Mouse (Mus musculus) forebrain, embryonic 11.5 days (tissue): ENCODE data around the gene Tmbim1. TPM values are rescaled to one million over a fixed set of nuclear protein-coding genes. Genes with fewer than 3 reads are reported as not detected.

ENCODE experiments used
- ATAC-seq: fragments of 200-750 bp; cut with Nextera tagmentation; replicated peaks from 2 replicates; pipeline ENCODE4 v1.8.0; 2017; ENCODE audit warnings: moderate TSS enrichment; ENCODE audit not compliant: low FRiP score
- DNase-seq: peaks from one replicate; pipeline ENCODE4 v3.0.0-alpha.2; 2017; ENCODE audit warnings: low spot score
- H3K27ac ChIP-seq: fragments of 300-500 bp; sonication (generic); 2 replicates; pipeline ENCODE4 v1.5.1; 2014; ENCODE audit warnings: low read depth, low read length
- H3K27me3 ChIP-seq: fragments of 300-500 bp; sonication (generic); 2 replicates; pipeline ENCODE4 v1.6.1; 2014; ENCODE audit warnings: mild to moderate bottlenecking, low read length, mixed read lengths; ENCODE audit not compliant: control insufficient read depth, insufficient read depth
- H3K36me3 ChIP-seq: fragments of 300-500 bp; sonication (generic); 2 replicates; pipeline ENCODE4 v1.6.1; 2014; ENCODE audit warnings: mild to moderate bottlenecking, low read length, moderate library complexity, mixed read lengths; ENCODE audit not compliant: control insufficient read depth, insufficient read depth
- H3K4me1 ChIP-seq: fragments of 300-500 bp; sonication (generic); replicated peaks from 2 replicates; pipeline ENCODE4 v1.6.1; 2014; ENCODE audit warnings: low read length, mixed read lengths; ENCODE audit not compliant: control insufficient read depth, insufficient read depth
- H3K4me2 ChIP-seq: fragments of 300-500 bp; sonication (generic); 2 replicates; pipeline ENCODE4 v1.6.1; 2014; ENCODE audit warnings: low read depth, mild to moderate bottlenecking, low read length, moderate library complexity, mixed read lengths; ENCODE audit not compliant: severe bottlenecking
- H3K4me3 ChIP-seq: fragments of 300-500 bp; sonication (generic); 2 replicates; pipeline ENCODE4 v1.5.1; 2014; ENCODE audit warnings: low read depth, low read length
- H3K9ac ChIP-seq: fragments of 300-500 bp; sonication (generic); 2 replicates; pipeline ENCODE4 v1.6.1; 2014; ENCODE audit warnings: low read length
- H3K9me3 ChIP-seq: fragments of 300-500 bp; sonication (generic); 2 replicates; pipeline ENCODE4 v1.6.1; 2016; ENCODE audit warnings: low read length, mixed read lengths; ENCODE audit not compliant: control insufficient read depth
- WGBS: fragments of 180-500 bp; shearing (Covaris S2); extraction: QIAGEN DNeasy Blood & Tissue Kit; methylation state at CpG from one replicate; pipeline ENCODE4 v1.1.7; 2014; 5-methylcytosine and 5-hydroxymethylcytosine counted together
- polyA plus RNA-seq: library from polyadenylated mRNA; unstranded; fragments of >200 nt; fragmentation: Nextera tagmentation; extraction: Ambion mirVana; gene quantifications from 2 replicates; pipeline ENCODE4 v1.2.1, GENCODE M21; 2014

Tmbim1 gene
- polyA plus RNA-seq: 6.9 and 8.2 TPM in 2 replicates

DNA sequence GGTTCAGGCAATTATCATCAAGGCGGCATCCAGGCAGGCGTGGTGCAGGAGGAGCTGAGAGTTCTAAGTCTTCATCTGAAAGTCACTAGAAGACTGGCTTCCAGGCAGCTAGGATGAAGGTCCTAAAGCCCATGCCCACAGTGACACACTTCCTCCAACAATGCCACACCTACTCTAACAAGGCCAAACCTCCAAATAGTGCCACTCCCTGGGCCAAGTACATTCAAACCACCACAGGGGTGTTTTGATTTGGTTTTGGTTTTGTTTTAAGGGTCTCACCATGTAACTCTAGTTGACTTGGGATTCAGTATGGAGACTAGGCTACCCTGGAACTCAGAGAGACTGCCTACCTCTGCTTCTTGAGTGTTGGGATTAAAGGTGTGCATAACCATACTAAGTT is at the start of gene Tmbim1:
Gene Tmbim1, minus strand, starts transcription at position 101 of the 400 bp plus-strand sequence.
- DNase-seq (no peak), ATAC-seq (no peak)
- Histone ChIP-seq H3K9ac (no peak within 1 kb of the TSS), H3K27me3 (0 out of 2 replicates have a peak, but pooled peaks cover 2% of the 10 kb centered on the region), H3K9me3 (no peaks in the 10 kb centered on the region), H3K27ac (no peak within 1 kb of the TSS), H3K4me2 (peak within 1 kb of the TSS; percentile 93), H3K4me1 (no peaks in the 10 kb centered on the region; the same call in 1 of the 2 replicates), H3K4me3 (no peak within 1 kb of the TSS), H3K36me3 (no peaks in the 10 kb centered on the region)
- WGBS: 85% methylated on average over 2 of the region's 2 CpGs

- 90% methylated on average over 9 of the region's 9 CpGs for WGBS
- Histone ChIP-seq H3K4me2 (no peak overlapping the region), H3K27ac (no peak overlapping the region), H3K36me3 (no peaks in the 10 kb centered on the region; the same call in 1 of the 2 replicates), H3K9me3 (no peaks in the 10 kb centered on the region), H3K9ac (no peak overlapping the region), H3K4me1 (no peaks in the 10 kb centered on the region), H3K27me3 (no peaks in the 10 kb centered on the region), H3K4me3 (no peak overlapping the region)
- ATAC-seq (no peak), DNase-seq (no peak)
These were observed 48.2 kb upstream of the Tmbim1 start for GRCm38 (mm10) chr1:74353453-74354229.

- WGBS: 77% methylated on average over 5 of the region's 5 CpGs
- Histone ChIP-seq H3K9ac (no peak overlapping the region), H3K4me1 (no peaks in the 10 kb centered on the region), H3K27me3 (no peaks in the 10 kb centered on the region), H3K9me3 (no peaks in the 10 kb centered on the region), H3K4me3 (no peak overlapping the region), H3K36me3 (no peaks in the 10 kb centered on the region; the same call in 1 of the 2 replicates), H3K27ac (no peak overlapping the region), H3K4me2 (no peak overlapping the region)
- no peak for DNase-seq
- ATAC-seq: no peak
These were observed 47.2 kb upstream of the Tmbim1 start for GRCm38 (mm10) chr1:74352532-74353096.

DNA sequence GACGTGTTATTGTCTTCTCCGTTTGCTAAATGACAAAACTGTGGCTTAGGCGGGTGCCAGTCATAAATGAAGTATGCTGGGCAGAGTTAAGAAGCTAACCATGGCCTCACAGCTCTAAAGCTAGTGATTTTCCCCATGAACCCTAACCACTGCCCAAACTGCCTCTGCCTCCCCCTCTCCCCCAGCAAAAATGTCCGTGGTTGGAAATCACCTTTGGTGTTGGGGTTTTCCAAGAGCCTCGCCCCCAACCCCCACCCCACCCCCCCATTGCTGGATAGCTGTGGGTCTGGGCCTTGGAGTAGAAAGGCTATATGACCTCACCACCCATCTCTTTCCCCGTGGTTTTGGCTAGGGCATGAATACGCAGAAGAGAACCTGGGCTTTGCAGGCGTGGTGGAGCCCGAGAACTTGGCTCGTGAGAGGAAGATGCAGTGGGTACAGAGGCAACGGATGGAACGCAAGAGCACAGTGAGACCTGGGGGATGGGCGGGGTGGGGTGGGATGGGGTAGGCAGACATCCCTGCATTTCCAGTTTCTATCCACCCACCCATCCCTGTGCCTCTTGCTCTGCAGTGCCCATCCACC is 45.9 kb upstream of the Tmbim1 start:
- DNase-seq (no peak), ATAC-seq (no peak)
- H3K9ac ChIP-seq: no peak overlapping the region
- H3K9me3 ChIP-seq: no peaks in the 10 kb centered on the region
- H3K4me3 ChIP-seq: no peak overlapping the region
- no peak overlapping the region for H3K27ac ChIP-seq
- H3K4me1 ChIP-seq: no peaks in the 10 kb centered on the region
- no peak overlapping the region for H3K4me2 ChIP-seq
- no peaks in the 10 kb centered on the region; the same call in 1 of the 2 replicates for H3K36me3 ChIP-seq
- H3K27me3 ChIP-seq: no peaks in the 10 kb centered on the region
- 91% methylated on average over 13 of the region's 13 CpGs for WGBS

DNA sequence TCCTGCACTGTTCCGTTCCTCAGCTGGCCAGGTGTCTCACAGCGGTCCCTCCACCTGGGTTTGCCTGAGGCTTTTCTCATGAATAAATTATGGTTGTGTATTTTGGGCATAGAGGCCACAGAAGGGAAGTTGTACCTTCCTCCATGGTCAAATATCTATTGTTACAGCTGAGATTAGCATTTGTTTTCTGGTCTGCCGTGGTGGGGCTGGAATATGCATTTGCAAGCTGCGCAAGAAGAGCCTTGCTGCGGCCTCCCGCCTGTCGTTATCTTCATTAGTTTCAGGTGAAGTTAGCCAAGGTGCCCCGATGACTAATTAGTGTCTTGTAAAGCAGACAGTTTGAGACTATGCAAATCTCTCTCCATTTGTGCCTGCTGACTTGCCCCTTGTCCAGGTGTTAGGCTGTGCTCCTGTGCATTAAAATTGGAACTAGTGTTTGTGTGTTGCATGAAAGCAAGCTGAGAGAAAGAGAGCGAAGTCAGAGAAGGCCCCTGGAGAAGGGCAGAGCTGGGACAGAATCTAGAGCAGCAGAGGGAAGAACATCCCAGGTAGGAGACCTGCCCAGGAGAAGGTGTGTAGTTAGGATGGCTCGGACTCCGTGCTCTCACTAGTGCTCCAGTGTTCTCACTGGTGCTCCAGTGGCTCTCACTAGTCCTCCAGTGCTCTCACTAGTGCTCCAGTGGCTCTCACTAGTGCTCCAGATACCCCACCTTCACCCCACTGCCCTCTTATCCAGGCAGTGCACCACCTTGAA is 38.9 kb upstream of the Tmbim1 start:
- WGBS: 81% methylated on average over 11 of the region's 11 CpGs
- H3K9ac ChIP-seq: no peak overlapping the region
- no peaks in the 10 kb centered on the region; the same call in 1 of the 2 replicates for H3K36me3 ChIP-seq
- ATAC-seq: no peak
- no peak overlapping the region for H3K4me3 ChIP-seq
- no peaks in the 10 kb centered on the region for H3K27me3 ChIP-seq
- DNase-seq: no peak
- H3K9me3 ChIP-seq: no peaks in the 10 kb centered on the region
- H3K4me1 ChIP-seq: no peaks in the 10 kb centered on the region
- H3K27ac ChIP-seq: no peak overlapping the region
- no peak overlapping the region for H3K4me2 ChIP-seq

DNA sequence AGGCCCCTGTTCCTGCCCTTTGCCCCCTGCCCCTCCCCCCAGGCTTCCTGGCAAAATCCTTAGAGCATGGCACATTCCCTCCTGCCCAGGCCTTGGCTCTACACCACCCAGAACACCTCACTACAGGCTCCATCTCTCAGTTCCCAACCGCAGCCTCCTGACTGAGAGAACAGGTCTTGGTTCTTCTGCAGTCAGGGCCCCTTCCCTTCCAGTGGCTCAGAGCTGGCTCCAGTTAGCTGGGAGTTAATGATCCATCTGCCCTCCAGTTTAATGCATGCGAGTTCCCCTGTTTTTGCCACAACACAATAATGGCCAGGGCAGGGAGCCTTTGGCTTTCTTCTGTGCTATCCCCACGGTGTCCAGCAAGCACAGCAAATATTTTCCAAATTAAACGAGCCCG is 37.7 kb upstream of the Tmbim1 start:
- H3K4me2 ChIP-seq: no peak overlapping the region
- H3K9me3 ChIP-seq: no peaks in the 10 kb centered on the region
- no peak overlapping the region for H3K27ac ChIP-seq
- no peak overlapping the region for H3K9ac ChIP-seq
- H3K27me3 ChIP-seq: no peaks in the 10 kb centered on the region
- DNase-seq (no peak), ATAC-seq (no peak)
- H3K36me3 ChIP-seq: no peaks in the 10 kb centered on the region
- WGBS: 60% methylated on average over 5 of the region's 5 CpGs
- no peaks in the 10 kb centered on the region for H3K4me1 ChIP-seq
- no peak overlapping the region for H3K4me3 ChIP-seq

GRCm38 (mm10) chr1:74342308-74342707 is 36.9 kb upstream of the Tmbim1 start:
- Histone ChIP-seq H3K9ac (no peak overlapping the region), H3K27me3 (no peaks in the 10 kb centered on the region), H3K4me1 (no peaks in the 10 kb centered on the region), H3K9me3 (no peaks in the 10 kb centered on the region), H3K27ac (no peak overlapping the region), H3K4me3 (no peak overlapping the region), H3K36me3 (no peaks in the 10 kb centered on the region), H3K4me2 (no peak overlapping the region)
- DNase-seq (no peak), ATAC-seq (no peak)
- WGBS: 93% methylated on average over 1 of the region's 1 CpGs

- Histone ChIP-seq H3K9ac (no peak overlapping the region), H3K9me3 (no peaks in the 10 kb centered on the region), H3K4me2 (no peak overlapping the region), H3K27ac (no peak overlapping the region), H3K4me1 (no peaks in the 10 kb centered on the region), H3K27me3 (no peaks in the 10 kb centered on the region), H3K36me3 (no peaks in the 10 kb centered on the region), H3K4me3 (no peak overlapping the region)
- 92% methylated on average over 7 of the region's 7 CpGs for WGBS
- no peak for DNase-seq
- ATAC-seq: no peak
These were observed 36.5 kb upstream of the Tmbim1 start for GRCm38 (mm10) chr1:74341898-74342297.
